Mouse (Mus musculus) stomach, postnatal 0 days (tissue): ENCODE data around the gene G3bp1.

Source experiments
- CTCF ChIP-seq: IDR thresholded peaks from 2 replicates; pipeline ENCODE4 v1.5.1; 2016; ENCODE audit warnings: antibody characterized with exemption, low read depth, mild to moderate bottlenecking, moderate library complexity
- EP300 ChIP-seq: optimal IDR thresholded peaks from 2 replicates; pipeline ENCODE3; 2016; ENCODE audit warnings: antibody characterized with exemption

- TF ChIP-seq EP300 = no peak
- no peak for TF ChIP-seq CTCF
Measured at GRCm38 (mm10) chr11:55422978-55423377, 46.5 kb upstream of the G3bp1 start, which contains the start of gene Sparc.
